Mouse (Mus musculus) CH12.LX (cell line): ENCODE measurements at regions not wholly inside any gene's neighbourhood (a gene's known extent, or its start where the extent isn't known, plus 50 kb on each side); places are given as distances from the start of the nearest gene placed in this dataset.

Source experiments
- CHD1 ChIP-seq: IDR thresholded peaks from 2 replicates; pipeline ENCODE4 v1.6.1; 2012; ENCODE audit warnings: low read depth, low read length, improper control_type of control experiment, inconsistent platforms
- CHD2 ChIP-seq: IDR thresholded peaks from 2 replicates; pipeline ENCODE4 v1.6.1; 2011; ENCODE audit warnings: low read length, improper control_type of control experiment
- CTCF ChIP-seq, 2 experiments: IDR thresholded peaks in 1 of 2; conservative IDR thresholded peaks in 1 of 2; 2 replicates each; pipeline ENCODE4 v1.5.1; 2011 to 2012; ENCODE audit warnings: low read depth in 2 of 2, low read length in 2 of 2, improper control_type of control experiment in 1 of 2, inconsistent platforms in 1 of 2, mild to moderate bottlenecking in 1 of 2, moderate library complexity in 1 of 2
- EP300 ChIP-seq: IDR thresholded peaks from 2 replicates; pipeline ENCODE4 v1.6.1; 2011; ENCODE audit warnings: low read length, improper control_type of control experiment
- GABPA ChIP-seq: IDR thresholded peaks from 2 replicates; pipeline ENCODE4 v1.6.1; 2012; ENCODE audit warnings: low read depth, low read length, improper control_type of control experiment, inconsistent platforms; ENCODE audit not compliant: insufficient replicate concordance
- HCFC1 ChIP-seq: IDR thresholded peaks from 2 replicates; pipeline ENCODE4 v1.6.1; 2012; ENCODE audit warnings: low read depth, mild to moderate bottlenecking, inconsistent platforms, low read length, improper control_type of control experiment
- MAFK ChIP-seq: IDR thresholded peaks from 2 replicates; pipeline ENCODE4 v1.6.1; 2011; ENCODE audit warnings: low read length, improper control_type of control experiment; ENCODE audit not compliant: insufficient replicate concordance
- MAX ChIP-seq: IDR thresholded peaks from 2 replicates; pipeline ENCODE4 v1.6.1; 2011; ENCODE audit warnings: low read length, improper control_type of control experiment
- MXI1 ChIP-seq: IDR thresholded peaks from 2 replicates; pipeline ENCODE4 v1.6.1; 2011; ENCODE audit warnings: mild to moderate bottlenecking, low read depth, low read length, improper control_type of control experiment
- PAX5 ChIP-seq: IDR thresholded peaks from 2 replicates; pipeline ENCODE4 v1.6.1; 2012; ENCODE audit warnings: low read length, inconsistent platforms, mixed read lengths
- POLR2A ChIP-seq: IDR thresholded peaks from 2 replicates; pipeline ENCODE4 v1.6.1; 2011; ENCODE audit warnings: low read depth, mild to moderate bottlenecking, improper control_type of control experiment, low read length
- UBTF ChIP-seq: IDR thresholded peaks from 2 replicates; pipeline ENCODE4 v1.6.1; 2012; ENCODE audit warnings: low read depth, mild to moderate bottlenecking, inconsistent platforms, low read length, improper control_type of control experiment, moderate library complexity
- USF1 ChIP-seq: IDR thresholded peaks from 2 replicates; pipeline ENCODE4 v1.6.1; 2014; ENCODE audit warnings: low read depth, mild to moderate bottlenecking, inconsistent platforms, low read length, improper control_type of control experiment
- ZMIZ1 ChIP-seq: IDR thresholded peaks from 2 replicates; pipeline ENCODE4 v1.6.1; 2012; ENCODE audit warnings: low read depth, mild to moderate bottlenecking, inconsistent platforms, low read length, improper control_type of control experiment

DNA sequence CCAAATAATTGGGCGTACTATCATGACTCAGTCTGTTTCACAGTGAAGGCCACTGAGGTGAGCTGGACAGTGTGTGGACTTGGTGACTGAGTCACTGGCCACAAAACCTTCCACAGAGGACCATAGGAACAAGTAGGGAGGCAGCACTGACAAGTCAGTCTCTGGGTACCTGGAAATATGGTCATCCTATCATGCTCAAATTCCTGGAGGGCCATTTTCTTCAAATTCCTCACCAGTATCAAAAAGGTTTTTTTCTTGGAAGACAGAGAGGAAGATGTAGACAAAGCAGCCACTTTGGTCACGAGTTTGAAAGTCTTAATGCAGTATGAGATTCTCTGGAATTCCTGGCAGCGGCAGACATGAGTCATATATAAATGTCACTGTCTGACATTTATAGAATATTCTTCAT is 101.8 kb upstream of the Rai14 start:
- no peak for TF ChIP-seq CHD1
- TF ChIP-seq EP300, result no peak
- TF ChIP-seq UBTF, result no peak
- TF ChIP-seq POLR2A, result no peak
- no peak for TF ChIP-seq GABPA
- no peak for TF ChIP-seq CHD2
- no peak for TF ChIP-seq CTCF (conservative IDR thresholded peaks at IDR 0.05 in 1 of 2, IDR thresholded peaks at IDR 0.05 in 1 of 2; ENCODE audit: low read depth in 2 of 2, low read length in 2 of 2)
- no peak for TF ChIP-seq HCFC1
- no peak for TF ChIP-seq MAX
- TF ChIP-seq MAFK, result no peak
- TF ChIP-seq MXI1, result no peak
- TF ChIP-seq PAX5, result no peak
- TF ChIP-seq USF1, result no peak
- TF ChIP-seq ZMIZ1, result no peak
